Mouse (Mus musculus): Measurements from ENCODE around the gene 4930402H24Rik. TPM values are rescaled to one million over a fixed set of nuclear protein-coding genes. Genes with fewer than 3 reads are reported as not detected.

The 4930402H24Rik gene
- polyA plus RNA-seq, 3 experiments from 2014 or later: 10.6 to 21.0 (median 15.2) TPM

DNA sequence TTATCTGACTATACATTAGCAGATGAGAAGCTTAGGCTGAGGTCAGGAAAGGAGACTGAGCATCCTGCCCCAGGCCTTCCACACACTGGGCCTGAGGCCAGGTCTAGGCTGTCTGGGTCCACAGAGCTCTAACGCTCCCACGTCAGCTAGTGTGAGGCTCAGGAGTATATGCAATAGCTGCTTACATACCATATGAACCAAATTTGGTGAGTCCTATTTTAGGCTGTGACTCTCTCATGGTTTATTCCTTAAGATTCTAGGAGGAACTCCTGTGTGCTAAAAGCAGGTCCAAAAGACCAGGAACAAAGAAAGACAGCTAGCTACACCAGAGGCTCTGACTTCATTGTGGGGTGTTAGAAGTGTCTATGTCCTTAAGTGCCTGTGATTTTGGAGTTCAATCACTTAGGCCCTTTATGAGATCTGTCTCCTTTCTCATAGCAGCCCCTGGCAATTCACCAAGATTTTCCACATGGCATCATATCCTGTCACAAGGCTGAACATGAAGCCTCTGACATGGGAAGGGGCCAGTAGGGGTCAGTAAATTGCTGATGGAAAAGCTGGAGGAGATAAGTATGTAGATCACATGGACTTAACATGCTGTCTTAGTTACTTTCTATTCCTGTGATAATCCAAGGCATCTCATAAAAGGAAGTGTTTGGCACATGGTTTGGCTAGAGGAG is 177.2 kb downstream of the 4930402H24Rik start:
- ATAC-seq: no peak

DNA sequence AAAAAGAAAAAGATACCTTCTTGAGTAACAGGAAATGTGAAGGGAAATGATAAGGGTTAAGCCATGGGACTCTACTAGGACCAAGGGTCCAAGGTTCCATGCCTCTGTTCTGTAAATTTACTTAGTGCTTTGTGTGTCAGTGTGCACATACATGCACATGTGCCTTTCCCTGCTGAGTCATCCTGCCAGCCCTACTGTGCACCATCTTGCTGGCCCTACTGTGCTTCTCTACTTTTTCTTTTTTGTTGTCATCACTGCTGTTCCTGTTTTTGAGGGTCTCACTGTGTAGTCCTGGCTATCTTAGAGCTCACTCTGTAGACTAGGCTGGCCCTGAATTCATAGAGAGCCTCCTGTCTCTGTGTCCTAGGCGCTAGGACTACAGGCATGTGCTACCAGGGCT is 178.5 kb downstream of the 4930402H24Rik start:
- no peak for ATAC-seq

DNA sequence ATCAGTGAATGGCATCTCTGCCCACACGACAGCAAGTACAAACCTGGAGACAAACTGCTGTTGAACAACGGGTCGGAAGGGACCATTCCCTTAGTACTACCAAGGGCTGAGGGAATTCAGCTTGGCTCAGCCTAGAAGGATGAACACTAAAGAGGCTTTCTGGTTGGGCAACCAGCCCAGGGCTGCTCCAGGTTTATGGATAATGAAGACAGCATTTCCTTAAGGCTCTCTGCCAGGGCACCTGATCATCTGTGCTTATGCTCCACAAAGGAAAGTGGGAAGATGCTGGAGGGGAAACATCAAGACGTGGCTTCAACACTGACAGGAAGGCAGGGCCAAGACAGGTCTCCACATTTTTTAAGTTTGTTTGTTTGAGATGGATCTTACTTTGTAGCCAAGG is 181.8 kb downstream of the 4930402H24Rik start:
- no peak for ATAC-seq

DNA sequence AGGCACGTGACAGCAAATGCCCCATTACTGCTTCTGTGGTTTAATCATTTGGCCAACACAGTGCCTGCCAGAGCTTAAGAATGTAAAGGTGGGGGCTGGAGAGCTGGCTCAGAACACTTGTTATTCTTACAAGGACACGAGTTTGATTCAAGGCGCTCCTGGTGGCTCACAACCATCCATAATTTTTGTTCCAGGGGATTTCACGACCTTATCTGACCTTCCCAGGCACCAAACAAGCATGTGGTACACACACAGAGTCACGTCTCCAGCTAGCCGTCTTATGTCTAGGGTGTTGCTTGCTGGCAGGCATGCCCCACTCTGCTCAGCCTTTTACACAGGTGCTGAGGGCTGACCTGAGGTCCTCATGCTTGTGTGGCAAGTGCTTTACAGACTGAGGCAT is 188.3 kb downstream of the 4930402H24Rik start:
- ATAC-seq: no peak

DNA sequence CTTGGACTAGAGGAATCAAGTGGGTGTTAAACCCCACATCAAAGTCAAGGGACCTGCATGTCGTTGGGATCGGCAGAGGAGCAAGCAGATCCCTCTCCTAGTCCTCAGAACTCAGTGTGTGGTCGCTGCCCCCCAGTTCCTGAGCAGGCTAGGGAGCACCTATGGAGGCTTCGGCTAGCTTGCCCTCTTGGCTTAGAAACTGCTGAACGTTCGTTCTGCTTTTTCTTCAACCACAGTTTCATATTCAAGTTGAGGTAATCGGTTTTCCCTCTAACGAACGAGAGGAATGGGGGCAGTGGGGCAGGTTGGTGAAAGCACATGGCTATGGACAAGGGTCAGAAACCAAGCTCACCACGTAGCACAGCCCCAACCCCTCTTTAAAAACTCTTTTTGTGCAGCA is 199.1 kb downstream of the 4930402H24Rik start:
- no peak for ATAC-seq

DNA sequence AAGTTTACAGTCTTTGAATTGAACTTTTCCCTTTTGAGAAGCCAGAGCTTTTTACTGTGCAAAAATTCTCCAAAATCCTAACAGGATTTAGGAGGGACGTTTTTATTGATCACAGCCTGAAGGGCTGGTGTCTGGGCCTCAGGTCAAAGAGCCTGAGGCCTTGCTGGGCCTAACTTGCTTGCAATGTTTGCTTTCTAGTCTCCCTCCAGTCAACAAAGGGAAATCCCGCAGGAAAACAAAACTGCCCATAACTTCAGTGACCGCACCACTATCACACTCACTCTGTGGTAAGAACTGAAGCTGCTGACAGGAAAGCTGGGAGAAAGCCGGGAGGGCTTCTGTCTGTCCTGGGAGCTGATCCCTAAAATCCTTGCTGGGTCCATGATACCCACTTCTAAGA is 199.6 kb downstream of the 4930402H24Rik start:
- ATAC-seq: no peak

DNA sequence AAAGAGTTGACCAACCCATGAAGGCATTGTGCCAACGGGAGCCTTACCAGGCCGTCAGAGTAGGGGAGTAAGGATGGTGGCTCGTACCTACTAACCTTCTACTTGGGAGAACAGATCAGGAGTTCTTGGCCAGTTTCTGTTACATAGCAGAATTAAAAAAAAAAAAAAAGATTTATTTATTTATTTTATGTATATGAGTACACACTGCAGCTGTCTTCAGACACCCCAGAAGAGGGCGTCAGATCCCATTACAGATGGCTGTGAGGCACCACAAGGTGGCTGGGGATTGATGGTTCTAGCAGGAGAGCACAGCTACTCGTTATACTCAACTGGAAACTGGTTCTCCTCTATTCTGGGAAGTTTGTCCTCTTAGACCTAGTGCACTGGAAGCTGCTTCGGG is 201.0 kb downstream of the 4930402H24Rik start:
- no peak for ATAC-seq

DNA sequence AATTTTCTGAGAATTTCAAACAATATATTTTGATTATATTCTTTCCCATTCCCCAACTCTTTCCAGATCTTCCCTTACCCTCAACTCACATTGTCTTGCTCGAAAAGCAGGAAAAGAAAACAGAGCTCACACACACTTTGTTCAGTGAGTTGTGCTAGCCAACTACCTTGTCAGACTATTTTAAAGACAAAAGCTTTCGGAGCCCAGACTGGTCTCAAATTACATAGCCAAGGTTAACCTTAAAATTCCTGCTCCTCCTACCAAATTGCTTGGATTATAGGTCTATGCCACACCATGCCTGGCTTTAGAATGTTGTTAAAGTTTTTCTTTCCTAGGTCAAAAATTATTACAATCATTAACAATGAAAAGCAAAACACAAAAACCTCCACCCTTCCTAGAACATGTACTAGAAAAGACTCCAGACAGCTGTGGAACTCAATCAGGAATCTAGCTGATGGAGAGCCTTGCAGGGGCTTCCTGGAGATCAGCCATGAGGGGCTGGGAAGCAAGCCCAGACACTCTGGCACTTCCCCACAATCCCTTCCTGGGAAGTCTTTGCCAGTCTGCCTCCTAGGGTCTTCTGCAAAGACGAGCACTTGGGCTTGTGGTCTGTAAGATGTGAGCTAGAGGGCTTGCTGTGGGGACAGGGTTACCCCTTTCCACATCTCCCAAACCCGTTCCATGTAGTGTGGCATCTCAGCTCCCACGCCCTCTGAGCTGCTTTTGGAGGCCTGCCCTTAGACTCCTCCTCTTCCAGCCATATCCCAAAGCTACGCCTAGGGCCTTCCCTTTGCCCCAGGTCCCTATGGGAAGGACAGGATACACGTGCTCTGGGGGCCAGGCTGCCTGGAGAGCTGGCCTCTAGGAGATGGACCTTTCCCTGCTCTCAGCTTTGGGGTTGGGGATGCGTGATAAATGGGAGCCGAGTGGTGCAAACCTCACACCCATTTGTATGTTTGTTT is 201.9 kb downstream of the 4930402H24Rik start:
- no peak for ATAC-seq

DNA sequence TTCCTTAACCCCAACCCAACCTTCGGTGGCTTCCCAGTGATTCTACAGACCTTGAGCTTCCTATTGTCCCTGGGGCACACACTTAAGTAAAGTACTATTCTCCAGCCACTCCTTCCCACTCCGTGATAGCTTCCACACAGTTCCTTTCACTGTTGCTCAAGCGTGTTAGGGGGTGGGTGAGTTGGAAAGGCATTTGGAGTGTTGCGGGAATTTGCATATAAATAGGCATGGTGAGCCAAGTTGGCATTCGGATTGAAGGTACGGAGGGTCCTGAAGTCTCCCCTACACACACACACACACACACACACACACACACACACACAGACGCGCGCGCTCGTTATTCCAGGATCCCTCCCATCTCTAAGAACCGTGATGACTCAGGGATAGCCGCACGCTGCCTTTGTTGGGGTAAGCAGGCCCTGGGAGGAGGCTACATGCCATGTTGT is 208.4 kb downstream of the 4930402H24Rik start:
- no peak for ATAC-seq

DNA sequence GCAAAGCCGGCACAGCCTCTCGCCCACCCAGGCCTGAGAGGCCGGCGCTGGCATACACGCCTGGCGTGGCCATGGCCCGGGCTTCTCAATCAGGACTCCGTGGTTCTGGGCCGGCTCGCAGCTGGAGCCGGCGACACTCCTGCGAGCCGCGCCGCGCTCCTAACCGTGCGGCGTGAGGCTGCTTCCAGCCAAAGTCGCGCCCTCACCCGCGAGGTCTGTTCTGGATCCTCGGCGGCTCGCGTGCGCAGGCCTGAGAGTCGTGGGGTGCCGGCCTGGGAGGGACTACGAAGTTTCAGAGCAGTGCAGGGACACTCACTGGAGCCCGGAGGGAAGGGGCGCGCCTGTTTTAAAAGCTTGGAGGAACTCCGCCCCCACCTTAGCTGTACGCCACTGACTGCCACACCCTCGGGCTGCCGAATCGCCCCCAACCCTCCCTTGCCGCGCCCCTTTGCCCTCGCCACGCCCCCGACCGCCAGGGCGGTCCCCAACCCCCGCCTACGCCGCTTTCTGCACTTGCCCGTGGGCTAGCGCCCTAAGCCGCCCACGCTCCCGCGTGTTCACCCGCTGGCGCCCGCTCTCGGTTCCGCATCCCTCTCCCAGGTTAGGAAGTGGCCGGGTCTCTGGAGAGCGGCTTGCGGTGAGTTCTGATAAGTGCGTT is 208.9 kb downstream of the 4930402H24Rik start, which contains the start of gene Slc4a11:
Gene Slc4a11 (minus strand): TSS at position 367 of the 658 bp plus-strand sequence.
- no peak for ATAC-seq

DNA sequence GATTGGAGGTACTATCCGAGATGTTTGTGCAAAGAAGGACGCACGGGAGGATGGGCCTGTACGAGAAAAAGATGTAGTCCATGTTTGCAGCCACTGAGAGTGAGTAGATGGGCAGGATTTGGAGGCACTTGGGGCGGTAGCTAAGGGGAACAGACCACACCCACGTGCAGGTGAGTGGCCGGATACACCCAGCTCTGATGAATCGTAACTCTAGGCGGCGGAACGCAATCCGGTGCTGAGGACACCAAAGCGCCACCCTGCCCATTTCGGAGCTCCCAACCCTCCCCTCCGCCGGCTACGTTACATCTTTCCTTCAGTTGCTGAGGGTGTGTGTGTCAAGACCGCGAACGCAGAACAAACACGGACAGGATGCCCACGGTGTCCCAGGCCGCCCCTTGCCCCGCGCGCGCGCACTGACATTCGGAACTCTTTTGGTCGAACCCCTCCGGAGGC is 209.5 kb downstream of the 4930402H24Rik start:
- peak; percentile 60 for ATAC-seq

DNA sequence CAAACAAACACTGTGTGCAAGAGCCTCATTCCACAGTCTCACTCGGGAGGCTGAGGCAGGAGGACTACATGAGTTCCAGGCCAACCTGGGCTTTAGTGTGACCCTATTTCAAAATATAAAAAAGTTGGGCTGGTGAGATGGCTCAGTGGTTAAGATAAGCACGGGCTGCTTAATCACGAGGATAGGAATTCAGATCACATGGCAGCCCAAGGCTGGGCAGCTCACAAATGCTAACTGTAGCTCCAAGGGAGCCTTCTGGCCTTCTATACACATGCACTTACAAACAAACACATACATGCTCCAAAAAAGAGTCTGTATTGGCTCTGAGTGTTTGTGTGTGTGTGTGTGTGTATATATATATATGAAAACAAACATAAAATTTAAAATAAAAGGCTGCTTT is 212.6 kb downstream of the 4930402H24Rik start:
- ATAC-seq: no peak

DNA sequence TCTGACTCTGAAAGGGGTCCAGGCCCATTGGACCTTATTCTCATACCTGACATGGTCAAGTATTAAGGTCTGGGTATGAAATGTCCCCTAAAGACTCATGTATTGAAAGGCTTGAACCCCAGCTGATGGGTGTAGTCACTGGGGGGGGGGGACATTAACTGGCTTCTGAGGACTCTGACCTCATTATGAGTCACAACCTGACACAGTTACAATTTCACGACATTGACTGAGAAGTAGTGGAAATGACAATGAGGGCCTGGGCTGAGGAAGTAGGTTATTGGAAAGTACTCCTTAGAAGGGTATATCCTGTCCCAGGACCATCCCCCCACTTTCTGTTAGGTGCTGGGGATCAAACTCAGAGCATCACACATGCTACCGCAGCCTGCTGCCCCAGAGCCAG is 217.2 kb downstream of the 4930402H24Rik start:
- ATAC-seq: no peak

DNA sequence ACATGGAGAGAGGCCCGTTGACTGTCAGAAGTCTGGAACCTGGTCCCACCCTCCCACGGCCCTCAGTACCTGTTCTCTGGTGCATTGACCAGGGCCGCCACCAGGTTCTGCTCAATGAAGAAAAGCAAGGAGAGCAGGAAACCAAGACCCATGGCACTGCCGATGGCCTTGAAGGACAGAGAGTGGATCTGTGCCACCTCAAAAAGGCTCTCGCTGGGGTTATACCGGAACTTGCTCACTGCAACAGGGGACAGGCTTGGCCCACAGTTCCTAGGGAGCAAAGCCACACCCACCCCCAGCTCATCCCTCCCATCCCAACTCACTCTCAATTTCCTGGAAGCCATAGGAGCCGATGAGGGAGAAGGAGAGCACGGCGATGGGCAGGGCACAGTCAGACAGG is 220.8 kb downstream of the 4930402H24Rik start:
- ATAC-seq: no peak

DNA sequence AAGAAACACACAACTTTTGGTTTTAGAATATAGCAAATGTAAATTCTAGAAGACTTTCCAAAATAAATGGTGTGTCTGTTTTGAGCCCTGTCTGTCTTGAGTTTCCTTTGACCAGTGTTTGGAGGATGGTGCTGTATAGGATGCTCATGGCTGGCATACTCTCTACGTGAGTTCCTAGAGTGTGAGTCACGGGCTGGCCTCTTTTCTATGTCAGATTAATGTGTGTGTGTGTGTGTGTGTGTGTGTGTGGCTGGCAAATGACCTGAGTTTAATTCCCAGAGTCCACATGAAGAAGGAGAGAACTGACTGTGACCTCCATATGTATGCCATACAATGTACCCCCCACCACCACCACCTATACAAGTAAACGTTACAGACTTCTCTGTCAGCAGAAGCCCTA is 224.7 kb downstream of the 4930402H24Rik start:
- no peak for ATAC-seq

DNA sequence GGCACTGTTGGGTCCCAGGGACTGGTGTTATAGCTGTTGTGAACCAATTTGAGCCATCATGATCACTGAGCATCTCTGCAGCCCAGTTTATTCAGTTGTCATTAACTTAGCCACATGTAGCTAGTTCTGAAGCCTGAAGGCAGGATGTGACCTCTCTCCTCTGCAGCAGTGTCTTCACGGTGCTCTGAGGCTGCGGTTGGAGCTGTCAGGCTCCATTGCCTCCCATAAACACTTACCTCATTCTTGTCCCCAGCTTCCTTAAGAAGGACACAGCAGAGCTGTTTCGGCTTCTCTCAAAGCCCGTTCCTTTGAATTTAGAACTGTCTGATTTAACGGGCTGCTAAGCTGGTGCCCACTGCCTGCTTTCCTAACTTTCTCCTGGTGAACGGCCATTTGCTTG is 226.3 kb downstream of the 4930402H24Rik start:
- no peak for ATAC-seq

DNA sequence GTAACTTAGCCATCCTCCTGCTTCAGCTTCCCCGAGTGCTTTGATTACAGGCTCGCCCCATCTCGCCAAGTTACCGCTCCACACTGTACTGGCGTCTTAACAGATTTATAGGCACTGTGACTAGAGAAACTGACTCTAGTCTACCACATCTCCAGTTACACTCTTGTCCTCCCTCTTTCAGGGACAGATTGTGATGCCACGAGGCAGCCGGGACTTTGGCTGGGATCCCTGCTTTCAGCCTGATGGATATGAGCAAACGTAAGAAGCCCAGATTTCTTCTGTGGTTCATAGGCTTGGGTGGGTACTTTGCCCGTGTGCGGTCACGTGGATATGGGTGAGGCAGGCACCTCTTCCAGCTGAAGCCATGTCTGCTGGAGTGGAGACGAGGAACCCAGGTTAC is 227.1 kb downstream of the 4930402H24Rik start:
- no peak for ATAC-seq

DNA sequence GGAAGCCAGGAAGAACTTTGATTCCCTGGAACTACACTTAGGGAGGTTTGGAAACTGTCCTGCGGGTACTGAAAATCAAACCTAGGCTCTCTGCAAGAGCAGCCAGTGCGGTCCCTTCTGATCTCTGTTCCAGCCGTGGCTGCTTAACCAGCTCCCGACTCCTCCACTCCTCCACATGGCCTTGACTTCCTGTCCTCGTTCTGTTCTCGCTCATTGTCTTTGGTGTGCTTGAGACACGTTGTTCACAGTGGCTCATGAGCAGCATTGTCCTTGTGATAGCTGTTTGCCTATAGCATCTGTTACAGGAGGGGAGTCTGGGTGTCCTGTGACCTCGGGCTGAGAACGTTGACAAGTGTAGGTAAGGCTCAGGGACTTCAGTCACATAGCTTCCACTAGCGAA is 229.0 kb downstream of the 4930402H24Rik start:
- ATAC-seq: no peak

DNA sequence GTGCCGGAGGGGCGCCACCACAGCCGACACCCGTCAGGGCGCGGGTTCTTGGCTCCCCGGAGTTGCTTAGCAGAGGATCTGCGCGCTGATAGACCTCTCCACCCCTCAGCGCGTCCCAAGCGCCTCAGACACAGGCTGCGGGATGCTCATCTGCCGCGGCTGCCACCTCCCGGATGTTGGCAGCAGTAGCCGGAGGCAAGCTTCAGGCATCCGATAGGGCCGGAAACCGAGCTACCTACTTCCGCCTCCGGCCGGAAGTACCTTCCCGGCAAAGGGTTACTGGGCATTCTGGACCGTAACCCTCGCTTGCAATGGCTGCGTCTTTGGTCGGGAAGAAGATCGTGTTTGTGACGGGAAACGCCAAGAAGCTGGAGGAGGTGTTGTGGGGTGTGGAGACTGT is 238.6 kb downstream of the 4930402H24Rik start, which contains the start of gene Itpa:
Gene Itpa (plus strand): TSS at position 52 of the 400 bp plus-strand sequence.
- peak; percentile 86 for ATAC-seq

DNA sequence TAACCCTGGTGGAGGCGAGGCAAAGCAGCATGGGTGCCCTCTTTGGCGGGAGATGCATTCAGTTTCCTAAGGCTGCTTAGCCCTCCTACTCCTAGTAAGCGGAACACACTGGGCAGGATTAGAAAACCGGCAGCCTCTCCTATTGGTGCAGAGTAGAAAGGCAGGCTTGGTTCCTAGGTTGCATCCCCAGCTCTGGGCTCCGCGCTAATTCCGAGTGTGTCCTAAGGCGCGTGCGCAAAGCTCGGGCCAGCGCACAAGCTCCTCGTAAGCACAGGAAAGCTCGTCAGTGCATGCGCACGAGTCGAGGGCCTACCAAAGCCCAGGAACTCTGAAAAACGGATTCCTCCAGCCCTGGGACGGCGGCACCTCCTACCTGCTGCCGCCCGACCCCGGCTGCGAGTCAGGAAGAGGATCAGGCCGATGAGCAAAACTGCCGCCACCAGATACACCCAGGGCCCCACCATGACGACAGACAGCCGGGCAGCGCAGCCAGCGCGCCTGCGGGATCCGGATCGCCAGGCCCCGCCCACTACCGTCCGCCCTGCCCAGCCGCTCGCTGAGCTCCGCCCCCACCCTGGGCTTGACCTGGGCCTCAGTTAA is 242.0 kb downstream of the 4930402H24Rik start, which contains the start of gene Ddrgk1:
Gene Ddrgk1 (minus strand): TSS at position 558 of the 600 bp plus-strand sequence.
- peak; percentile 80 for ATAC-seq

DNA sequence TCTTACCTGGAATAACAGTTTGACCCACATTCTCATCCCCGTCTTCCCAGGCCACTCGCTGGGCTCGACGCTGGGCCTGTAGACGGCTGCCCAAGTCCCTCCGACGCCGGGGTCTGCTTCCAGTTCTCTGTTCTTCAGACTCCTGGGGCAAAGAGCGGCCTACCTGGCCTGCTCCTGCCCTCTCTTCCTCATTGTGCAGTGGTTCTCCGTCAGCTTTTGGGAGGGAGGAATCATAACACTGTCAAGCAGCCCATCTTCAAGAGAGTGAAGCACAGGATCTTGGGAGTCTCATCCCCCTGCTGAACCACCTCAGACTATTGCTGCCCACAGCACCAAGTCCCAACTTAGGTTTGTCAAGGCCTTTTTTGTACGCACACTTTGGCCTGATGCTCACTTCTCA is 242.9 kb downstream of the 4930402H24Rik start:
- no peak for ATAC-seq

DNA sequence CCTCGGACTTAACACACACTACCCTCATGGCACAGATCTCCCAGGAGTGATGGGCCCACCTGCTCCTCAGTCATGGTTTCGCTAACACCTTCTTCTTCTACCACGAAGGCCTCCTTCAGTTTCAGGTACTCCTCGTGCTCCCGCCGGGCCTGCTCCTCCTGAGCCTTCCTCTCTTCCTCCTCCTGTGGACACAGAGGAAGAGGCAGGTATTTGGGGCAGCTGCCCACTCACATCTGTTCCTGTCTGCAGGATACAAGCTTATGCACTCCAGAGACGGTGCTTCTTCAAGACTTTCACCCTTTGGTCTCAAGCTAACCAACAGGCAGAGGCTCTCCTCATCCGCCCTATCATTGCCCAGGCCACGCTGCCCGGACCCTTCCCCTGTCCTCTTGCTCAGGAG is 247.7 kb downstream of the 4930402H24Rik start:
- no peak for ATAC-seq

All from inflammation-experienced regulatory T-cells, adult 6 months (primary cell).